Mouse (Mus musculus) embryonic fibroblast, embryonic 13.5 days (primary cell): ENCODE data around the gene Vmn2r65.

Experiments used
- CTCF ChIP-seq: IDR thresholded peaks from 2 replicates; pipeline ENCODE4 v1.5.1; 2011; ENCODE audit warnings: mild to moderate bottlenecking, control low read depth, low read length, moderate library complexity, borderline replicate concordance; ENCODE audit not compliant: insufficient read depth
- POLR2A ChIP-seq: IDR thresholded peaks from 2 replicates; pipeline ENCODE4 v1.6.1; 2011; ENCODE audit warnings: low read depth, mild to moderate bottlenecking, control low read depth, low read length, moderate library complexity

- no peak for TF ChIP-seq CTCF
- TF ChIP-seq POLR2A = no peak
These were observed 32.8 kb upstream of the Vmn2r65 start for GRCm38 (mm10) chr7:84996694-84997093.
